Mouse (Mus musculus) liver, embryonic 14.5 days (tissue): ENCODE measurements around the gene Rho. TPM values are rescaled to one million over a fixed set of nuclear protein-coding genes. Genes with fewer than 3 reads are reported as not detected.

ENCODE experiments used
- ATAC-seq: fragments of 200-750 bp; cut with Nextera tagmentation; 2 replicates; pipeline ENCODE4 v1.8.0; 2017; ENCODE audit warnings: moderate number of reproducible peaks, mild to moderate bottlenecking, moderate library complexity; ENCODE audit not compliant: insufficient read depth
- DNase-seq, 3 experiments: peaks; one replicate each; pipeline ENCODE4 v3.0.0-alpha.2; 2012 to 2013; ENCODE audit warnings: low read depth in 3 of 3, low spot score in 3 of 3
- H3K27ac ChIP-seq: fragments of 300-500 bp; sonication (generic); 2 replicates; pipeline ENCODE4 v1.5.1; 2014; ENCODE audit warnings: moderate library complexity, mild to moderate bottlenecking, control low read depth, inconsistent platforms
- H3K27me3 ChIP-seq: fragments of 300-500 bp; sonication (generic); 2 replicates; pipeline ENCODE4 v1.6.1; 2014; ENCODE audit warnings: mild to moderate bottlenecking, low read length, moderate library complexity; ENCODE audit not compliant: control insufficient read depth, insufficient read depth
- H3K36me3 ChIP-seq: fragments of 300-500 bp; sonication (generic); replicated peaks from 2 replicates; pipeline ENCODE4 v1.6.1; 2014; ENCODE audit warnings: low read depth; ENCODE audit not compliant: control insufficient read depth, insufficient read depth
- H3K4me1 ChIP-seq, 2 experiments: fragments of 200-500 bp in 1 of 2; fragments of 300-500 bp in 1 of 2; sonication (generic) in 1 of 2; replicated peaks; 2 replicates each; pipeline ENCODE4 v1.6.1; 2012 to 2014; ENCODE audit warnings: antibody characterized with exemption in 1 of 2, inconsistent platforms in 1 of 2, low read length in 1 of 2; ENCODE audit not compliant: control insufficient read depth in 2 of 2, insufficient read depth in 2 of 2
- H3K4me2 ChIP-seq: fragments of 300-500 bp; sonication (generic); 2 replicates; pipeline ENCODE4 v1.6.1; 2014; ENCODE audit warnings: low read depth, mild to moderate bottlenecking, control low read depth, moderate library complexity
- H3K4me3 ChIP-seq, 2 experiments: fragments of 200-500 bp in 1 of 2; fragments of 300-500 bp in 1 of 2; sonication (generic) in 1 of 2; 2 replicates each; pipeline ENCODE4 v1.5.1; 2012 to 2014; ENCODE audit warnings: low read depth in 2 of 2, low read length in 2 of 2, mild to moderate bottlenecking in 2 of 2, control low read depth in 1 of 2, inconsistent platforms in 1 of 2, moderate library complexity in 1 of 2; ENCODE audit not compliant: insufficient read depth in 1 of 2
- H3K9ac ChIP-seq: fragments of 300-500 bp; sonication (generic); replicated peaks from 2 replicates; pipeline ENCODE4 v1.6.1; 2014; ENCODE audit warnings: mild to moderate bottlenecking, control low read depth, moderate library complexity
- H3K9me3 ChIP-seq: fragments of 300-500 bp; sonication (generic); 2 replicates; pipeline ENCODE4 v1.6.1; 2016; ENCODE audit warnings: low read length, mixed read lengths; ENCODE audit not compliant: control insufficient read depth
- CTCF ChIP-seq: IDR thresholded peaks from 2 replicates; pipeline ENCODE4 v1.5.1; 2016; ENCODE audit warnings: antibody characterized with exemption, low read depth, control low read depth
- EP300 ChIP-seq: IDR thresholded peaks from 2 replicates; pipeline ENCODE4 v1.6.1; 2016; ENCODE audit warnings: antibody characterized with exemption, low read depth
- WGBS: fragments of 180-500 bp; shearing (Covaris S2); extraction: QIAGEN DNeasy Blood & Tissue Kit; methylation state at CpG from one replicate; pipeline ENCODE4 v1.1.7; 2014; ENCODE audit not compliant: insufficient replicate concordance; 5-methylcytosine and 5-hydroxymethylcytosine counted together
- polyA plus RNA-seq, 2 experiments: library from polyadenylated mRNA; depleted of rRNA in 1 of 2; stranded (reverse) in 1 of 2; unstranded in 1 of 2; fragments of >200 nt; fragmentation: Nextera tagmentation in 1 of 2; extraction: Ambion mirVana in 1 of 2; gene quantifications; 2 replicates each; pipeline versions ENCODE4 v1.2.1 to v1.2.3; 2012 to 2014

Gene Rho
- polyA plus RNA-seq, 2 experiments = 0.03 TPM; not detected in 1

GRCm38 (mm10) chr6:115961743-115962142 lies 30.2 kb downstream of the Rho start:
- TF ChIP-seq EP300 = no peak
- TF ChIP-seq CTCF = no peak
- ATAC-seq = no peak
- Histone ChIP-seq H3K27ac (no peak overlapping the region), H3K27me3 (no peaks in the 10 kb centered on the region), H3K4me1 (0 out of 4 replicates have a peak, but pooled peaks cover 0 to 4% of the 10 kb centered on the region in 2 experiments), H3K4me2 (no peak overlapping the region), H3K4me3 (no peak overlapping the region), H3K36me3 (no peaks in the 10 kb centered on the region), H3K9ac (no peak overlapping the region), H3K9me3 (no peaks in the 10 kb centered on the region)
- 66% methylated on average over 3 of the region's 3 CpGs for WGBS
- DNase-seq = no peak

GRCm38 (mm10) chr6:115962439-115963085 lies 31.0 kb downstream of the Rho start:
- ATAC-seq (no peak), DNase-seq (no peak)
- Histone ChIP-seq H3K27me3 (no peaks in the 10 kb centered on the region), H3K9ac (no peak overlapping the region), H3K4me2 (no peak overlapping the region), H3K36me3 (no peaks in the 10 kb centered on the region), H3K4me3 (no peak overlapping the region), H3K9me3 (no peaks in the 10 kb centered on the region), H3K27ac (no peak overlapping the region), H3K4me1 (no peaks in the 10 kb centered on the region)
- WGBS = 70% methylated on average over 23 of the region's 23 CpGs
- peak; percentile 52 for TF ChIP-seq CTCF
- no peak for TF ChIP-seq EP300

- no peak for DNase-seq
- H3K9me3 ChIP-seq = no peaks in the 10 kb centered on the region
- no peaks in the 10 kb centered on the region for H3K36me3 ChIP-seq
- no peak overlapping the region for H3K4me2 ChIP-seq
- no peak overlapping the region for H3K9ac ChIP-seq
- WGBS = 77% methylated on average over 9 of the region's 9 CpGs
- TF ChIP-seq EP300 (no peak), CTCF (no peak)
- no peaks in the 10 kb centered on the region for H3K4me1 ChIP-seq
- no peak overlapping the region for H3K4me3 ChIP-seq
- no peak for ATAC-seq
- H3K27ac ChIP-seq = no peak overlapping the region
- H3K27me3 ChIP-seq = no peaks in the 10 kb centered on the region
These were observed 32.1 kb downstream of the Rho start for GRCm38 (mm10) chr6:115963656-115964055.

GRCm38 (mm10) chr6:115966227-115966966 lies 34.8 kb downstream of the Rho start:
- Histone ChIP-seq H3K4me1 (no peaks in the 10 kb centered on the region), H3K27ac (no peak overlapping the region), H3K4me3 (no peak overlapping the region), H3K9me3 (no peaks in the 10 kb centered on the region), H3K36me3 (no peaks in the 10 kb centered on the region), H3K9ac (no peak overlapping the region), H3K4me2 (no peak overlapping the region), H3K27me3 (no peaks in the 10 kb centered on the region)
- no peak for TF ChIP-seq CTCF
- TF ChIP-seq EP300 = no peak
- ATAC-seq (no peak), DNase-seq (no peak)
- WGBS = 75% methylated on average over 19 of the region's 19 CpGs

DNA sequence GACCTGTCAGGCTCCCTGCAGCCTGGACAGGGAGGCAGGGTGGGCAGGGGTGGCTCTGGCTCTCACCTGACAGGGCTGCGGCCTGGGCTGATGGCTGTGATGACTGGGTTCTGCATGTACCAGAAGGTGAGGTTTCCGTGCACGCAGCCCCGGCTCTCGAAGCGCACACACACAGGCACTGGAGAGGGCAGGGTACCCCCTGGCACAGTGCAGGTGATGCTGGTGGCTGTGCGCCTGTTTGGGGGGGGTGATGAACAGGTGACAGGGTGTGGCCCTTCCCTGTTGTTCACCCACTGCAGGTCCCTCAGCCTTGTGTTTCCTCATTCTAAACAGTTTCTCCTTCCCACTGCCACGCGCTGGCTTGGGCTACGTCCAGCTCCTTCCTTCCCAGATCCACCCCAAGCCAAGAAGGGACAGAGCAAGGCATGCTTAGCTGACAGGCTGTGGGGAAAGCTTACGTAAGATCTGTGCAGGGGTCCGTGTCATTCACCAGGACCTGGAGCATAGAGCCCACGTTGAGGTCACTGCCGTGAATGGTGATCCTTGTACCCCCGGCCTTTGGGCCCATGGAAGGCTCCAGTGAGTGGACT lies 35.8 kb downstream of the Rho start:
- H3K4me1 ChIP-seq = no peaks in the 10 kb centered on the region
- TF ChIP-seq CTCF (no peak), EP300 (no peak)
- H3K36me3 ChIP-seq = no peaks in the 10 kb centered on the region
- no peak overlapping the region for H3K4me3 ChIP-seq
- no peak overlapping the region for H3K9ac ChIP-seq
- no peak for DNase-seq
- no peak overlapping the region for H3K4me2 ChIP-seq
- H3K27ac ChIP-seq = no peak overlapping the region
- no peaks in the 10 kb centered on the region for H3K27me3 ChIP-seq
- WGBS = 80% methylated on average over 15 of the region's 15 CpGs
- no peaks in the 10 kb centered on the region for H3K9me3 ChIP-seq
- no peak for ATAC-seq
